Mouse (Mus musculus) lung, postnatal 0 days (tissue): Measurements from ENCODE around the gene Tmem246.

Experiments
- CTCF ChIP-seq: IDR thresholded peaks from 2 replicates; pipeline ENCODE4 v1.5.1; 2016; ENCODE audit warnings: antibody characterized with exemption, mild to moderate bottlenecking
- EP300 ChIP-seq: IDR thresholded peaks from 2 replicates; pipeline ENCODE4 v1.6.1; 2016; ENCODE audit warnings: antibody characterized with exemption, mild to moderate bottlenecking, control low read depth

DNA sequence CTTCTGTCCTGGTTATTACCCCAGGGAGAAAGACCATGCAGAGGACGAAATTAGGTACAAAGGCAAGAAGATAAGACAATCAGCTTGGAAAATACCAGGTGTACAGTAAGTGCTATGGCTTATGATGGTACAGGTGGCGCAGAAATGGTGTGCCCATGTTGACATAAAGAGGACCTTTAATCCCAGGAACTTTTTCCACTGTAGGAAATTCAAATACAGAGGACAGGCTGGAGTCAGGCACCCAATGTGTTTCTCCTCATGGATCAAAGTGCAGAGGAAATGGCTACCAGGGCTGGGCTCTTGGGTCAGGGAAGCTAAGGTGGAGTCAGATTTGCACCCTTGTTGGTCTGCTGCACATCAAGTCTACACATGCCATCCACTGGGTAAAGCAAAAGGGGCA is 7.5 kb downstream of the Tmem246 start:
- no peak for TF ChIP-seq CTCF
- TF ChIP-seq EP300, result no peak
